Mouse (Mus musculus): Measurements from ENCODE around the gene Rab1b. TPM values are rescaled to one million over a fixed set of nuclear protein-coding genes. Genes with fewer than 3 reads are reported as not detected.

The Rab1b gene
- total and polyA plus RNA-seq, 2 experiments from 2014 or later = 204 to 242 TPM

DNA sequence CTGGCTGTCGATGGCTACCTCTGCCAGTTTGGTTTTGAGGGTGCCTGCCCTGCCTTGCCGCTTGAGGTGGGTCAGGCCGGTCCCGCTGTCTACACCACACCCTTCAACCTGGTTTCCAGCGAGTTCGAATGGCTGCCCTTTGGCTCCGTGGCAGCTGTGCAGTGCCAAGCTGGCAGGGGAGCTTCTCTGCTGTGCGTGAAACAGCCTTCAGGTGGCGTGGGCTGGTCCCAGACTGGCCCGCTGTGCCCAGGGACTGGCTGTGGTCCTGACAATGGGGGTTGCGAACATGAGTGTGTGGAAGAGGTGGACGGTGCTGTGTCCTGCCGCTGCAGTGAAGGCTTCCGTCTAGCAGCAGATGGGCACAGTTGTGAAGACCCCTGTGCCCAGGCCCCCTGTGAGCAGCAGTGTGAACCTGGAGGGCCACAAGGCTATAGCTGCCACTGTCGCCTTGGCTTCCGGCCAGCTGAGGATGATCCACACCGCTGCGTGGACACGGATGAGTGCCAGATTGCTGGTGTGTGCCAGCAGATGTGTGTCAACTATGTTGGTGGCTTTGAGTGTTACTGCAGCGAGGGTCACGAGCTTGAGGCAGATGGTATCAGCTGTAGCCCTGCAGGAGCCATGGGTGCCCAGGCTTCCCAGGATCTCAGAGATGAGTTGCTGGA, 38.2 kb downstream of the Rab1b start:
- Histone ChIP-seq H3K4me3 (ENCODE audit: low read depth, low read length) (peak overlapping the region; percentile 38), H3K27me3 (ENCODE audit: insufficient read depth, low read length) (peaks cover 25% of the 10 kb centered on the region), H3K4me1 (ENCODE audit: insufficient read depth, low read length) (peaks cover 11% of the 10 kb centered on the region), H3K9ac (replicated peaks; ENCODE audit: low read length, poor library complexity, severe bottlenecking) (peak overlapping the region; percentile 54; the same call in 1 of the 2 replicates), H3K9me3 (ENCODE audit: low read length) (no peaks in the 10 kb centered on the region), H3K4me2 (ENCODE audit: low read depth, low read length, poor library complexity, severe bottlenecking) (peak overlapping the region; percentile 74), H3K27ac (ENCODE audit: low read depth, low read length) (no peak overlapping the region), H3K36me3 (ENCODE audit: insufficient read depth, low read length) (no peaks in the 10 kb centered on the region)
- no peak for TF ChIP-seq CTCF (IDR thresholded peaks at IDR 0.05)
- peak; percentile 9; the same call in 1 of the 2 replicates for ATAC-seq (ENCODE audit: low FRiP score)
- 32% methylated on average over 21 of the region's 21 CpGs for WGBS
- no peak for DNase-seq (ENCODE audit: low spot score)

DNA sequence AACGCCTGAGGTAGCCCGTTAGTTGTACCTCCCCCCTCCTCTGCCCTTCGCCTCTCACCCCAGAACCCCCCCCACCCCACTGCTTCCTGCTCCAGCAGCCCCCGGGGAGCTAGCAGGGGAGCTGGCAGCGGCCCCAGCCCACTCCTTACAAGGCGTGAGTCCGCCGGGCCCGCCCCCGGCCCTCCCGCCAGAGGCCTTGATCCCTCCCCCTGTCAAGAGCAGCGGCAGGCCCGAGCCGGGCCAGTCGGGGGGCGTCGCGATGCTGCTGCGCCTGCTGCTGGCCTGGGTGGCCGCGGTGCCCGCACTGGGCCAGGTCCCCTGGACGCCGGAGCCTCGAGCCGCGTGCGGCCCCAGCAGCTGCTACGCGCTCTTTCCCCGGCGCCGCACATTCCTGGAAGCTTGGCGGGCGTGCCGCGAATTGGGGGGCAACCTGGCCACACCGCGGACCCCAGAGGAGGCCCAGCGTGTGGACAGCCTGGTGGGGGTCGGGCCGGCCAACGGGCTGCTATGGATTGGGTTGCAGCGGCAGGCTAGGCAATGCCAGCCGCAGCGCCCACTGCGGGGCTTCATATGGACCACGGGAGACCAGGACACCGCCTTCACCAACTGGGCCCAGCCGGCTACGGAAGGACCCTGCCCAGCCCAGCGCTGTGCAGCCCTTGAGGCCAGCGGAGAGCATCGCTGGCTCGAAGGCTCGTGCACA, 38.9 kb downstream of the Rab1b start, which contains the start of gene Cd248:
Gene Cd248, plus strand, starts transcription at position 212 of the 703 bp plus-strand sequence.
- peaks cover 11% of the 10 kb centered on the region for H3K4me1 ChIP-seq (ENCODE audit: insufficient read depth, low read length)
- H3K4me2 ChIP-seq (ENCODE audit: low read depth, low read length, poor library complexity, severe bottlenecking) = peak within 1 kb of the TSS; percentile 74
- WGBS = under 1% methylated on average over 51 of the region's 56 CpGs
- ATAC-seq (ENCODE audit: low FRiP score) = no peak
- peak; percentile 60 for DNase-seq (ENCODE audit: low spot score)
- H3K27ac ChIP-seq (ENCODE audit: low read depth, low read length) = no peak within 1 kb of the TSS
- H3K4me3 ChIP-seq (ENCODE audit: low read depth, low read length) = peak within 1 kb of the TSS; percentile 38
- peak within 1 kb of the TSS; percentile 54 for H3K9ac ChIP-seq (replicated peaks; ENCODE audit: low read length, poor library complexity, severe bottlenecking)
- no peaks in the 10 kb centered on the region for H3K36me3 ChIP-seq (ENCODE audit: insufficient read depth, low read length)
- TF ChIP-seq CTCF (IDR thresholded peaks at IDR 0.05) = no peak
- peaks cover 25% of the 10 kb centered on the region for H3K27me3 ChIP-seq (ENCODE audit: insufficient read depth, low read length)
- no peaks in the 10 kb centered on the region for H3K9me3 ChIP-seq (ENCODE audit: low read length)

DNA sequence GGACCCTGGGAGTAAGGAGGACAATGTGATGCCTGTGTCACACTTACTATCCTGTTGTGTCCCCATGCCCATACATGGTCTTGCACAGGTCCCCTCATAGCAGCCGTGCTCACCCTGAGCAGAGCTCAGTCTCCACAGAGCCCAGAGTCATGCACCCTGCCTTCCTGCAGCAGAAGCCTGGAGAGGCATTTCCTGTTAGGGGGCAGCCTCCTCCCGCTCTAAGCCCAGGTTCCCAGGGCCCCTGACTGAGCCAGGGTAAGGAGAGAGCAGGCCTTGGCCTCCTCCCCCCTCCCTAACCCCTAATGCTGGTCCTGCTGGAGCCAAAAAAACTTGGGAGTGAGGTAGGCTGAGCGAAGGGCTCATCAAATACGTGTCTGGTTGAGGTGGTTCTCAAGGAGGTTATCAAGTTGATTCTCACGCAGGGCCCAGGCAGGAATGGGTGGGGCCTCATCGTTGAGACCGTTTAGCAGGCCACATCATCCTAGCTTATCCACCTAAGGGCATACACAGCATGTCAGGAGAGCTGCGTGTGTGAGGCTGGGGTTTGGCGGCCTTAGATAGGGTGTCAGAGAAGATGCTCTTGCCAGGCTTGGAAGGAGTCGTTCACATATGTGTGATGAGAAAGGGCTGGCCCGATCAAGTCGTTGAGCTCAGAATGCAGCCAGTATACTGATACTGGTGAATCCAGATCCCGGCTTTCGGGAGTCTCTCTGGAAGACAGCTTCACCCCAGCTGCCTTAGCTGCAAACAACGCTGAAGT, 39.7 kb downstream of the Rab1b start:
- Histone ChIP-seq H3K4me1 (ENCODE audit: insufficient read depth, low read length) (peaks cover 11% of the 10 kb centered on the region), H3K4me3 (ENCODE audit: low read depth, low read length) (peak overlapping the region; percentile 38; the same call in 1 of the 2 replicates), H3K9ac (replicated peaks; ENCODE audit: low read length, poor library complexity, severe bottlenecking) (no peak overlapping the region), H3K9me3 (ENCODE audit: low read length) (no peaks in the 10 kb centered on the region), H3K36me3 (ENCODE audit: insufficient read depth, low read length) (no peaks in the 10 kb centered on the region), H3K4me2 (ENCODE audit: low read depth, low read length, poor library complexity, severe bottlenecking) (peak overlapping the region; percentile 74), H3K27ac (ENCODE audit: low read depth, low read length) (no peak overlapping the region), H3K27me3 (ENCODE audit: insufficient read depth, low read length) (peaks cover 25% of the 10 kb centered on the region)
- no peak for ATAC-seq (ENCODE audit: low FRiP score)
- no peak for DNase-seq (ENCODE audit: low spot score)
- 14% methylated on average over 15 of the region's 15 CpGs for WGBS
- no peak for TF ChIP-seq CTCF (IDR thresholded peaks at IDR 0.05)

DNA sequence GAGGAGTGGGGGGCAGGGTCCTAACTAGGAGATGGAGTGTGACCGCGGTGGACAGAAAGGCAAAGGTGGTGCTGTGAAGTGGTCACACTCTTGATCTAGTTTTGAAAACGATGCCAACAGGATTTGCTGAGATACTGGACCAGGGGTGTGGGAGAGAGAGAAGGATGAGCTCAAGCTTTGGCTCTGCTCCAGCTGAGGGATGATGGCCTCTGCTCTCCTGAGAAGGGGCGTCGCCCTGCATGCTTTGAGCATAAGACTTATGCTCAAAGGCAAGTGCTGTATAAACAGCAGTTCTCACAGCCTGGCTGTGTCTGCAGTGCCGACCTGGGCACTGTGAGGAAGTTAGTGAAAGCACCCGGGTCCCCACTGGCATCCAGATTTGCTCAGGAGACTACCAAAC, 41.8 kb downstream of the Rab1b start:
- no peak for DNase-seq (ENCODE audit: low spot score)

GRCm38 (mm10) chr19:5062446-5062845, 44.4 kb downstream of the Rab1b start:
- DNase-seq (ENCODE audit: low spot score) (no peak), ATAC-seq (ENCODE audit: low FRiP score) (no peak)
- peaks cover 4% of the 10 kb centered on the region; the same call in 1 of the 2 replicates for H3K27me3 ChIP-seq (ENCODE audit: insufficient read depth, low read length)
- H3K27ac ChIP-seq (ENCODE audit: low read depth, low read length) = no peak overlapping the region
- TF ChIP-seq CTCF (IDR thresholded peaks at IDR 0.05) = no peak
- H3K4me1 ChIP-seq (ENCODE audit: insufficient read depth, low read length) = no peaks in the 10 kb centered on the region
- no peak overlapping the region for H3K4me3 ChIP-seq (ENCODE audit: low read depth, low read length)
- H3K9me3 ChIP-seq (ENCODE audit: low read length) = no peaks in the 10 kb centered on the region
- H3K36me3 ChIP-seq (ENCODE audit: insufficient read depth, low read length) = no peaks in the 10 kb centered on the region
- H3K4me2 ChIP-seq (ENCODE audit: low read depth, low read length, poor library complexity, severe bottlenecking) = no peak overlapping the region
- no peak overlapping the region for H3K9ac ChIP-seq (replicated peaks; ENCODE audit: low read length, poor library complexity, severe bottlenecking)
- WGBS = 90% methylated on average over 6 of the region's 6 CpGs

More for the DNA sequence above, 41.8 kb downstream of the Rab1b start:
- peaks cover 25% of the 10 kb centered on the region for H3K27me3 ChIP-seq (ENCODE audit: insufficient read depth, low read length)
- peaks cover 3% of the 10 kb centered on the region; the same call in 1 of the 2 replicates for H3K4me1 ChIP-seq (ENCODE audit: insufficient read depth, low read length)
- ATAC-seq (ENCODE audit: low FRiP score) = no peak
- no peak overlapping the region for H3K4me3 ChIP-seq (ENCODE audit: low read depth, low read length)
- 64% methylated on average over 7 of the region's 7 CpGs for WGBS
- no peak overlapping the region for H3K27ac ChIP-seq (ENCODE audit: low read depth, low read length)
- TF ChIP-seq CTCF (IDR thresholded peaks at IDR 0.05) = no peak
- no peaks in the 10 kb centered on the region for H3K9me3 ChIP-seq (ENCODE audit: low read length)
- H3K9ac ChIP-seq (replicated peaks; ENCODE audit: low read length, poor library complexity, severe bottlenecking) = no peak overlapping the region
- H3K4me2 ChIP-seq (ENCODE audit: low read depth, low read length, poor library complexity, severe bottlenecking) = no peak overlapping the region
- no peaks in the 10 kb centered on the region for H3K36me3 ChIP-seq (ENCODE audit: insufficient read depth, low read length)

All from midbrain, postnatal 0 days (tissue).